Mouse (Mus musculus): ENCODE data around the gene Hsd17b7. TPM values are rescaled to one million over a fixed set of nuclear protein-coding genes. Genes with fewer than 3 reads are reported as not detected.
A peak's percentile ranks its signal among the peaks of the same experiment; 100 is the strongest.

The Hsd17b7 gene
- polyA plus RNA-seq, 1 experiment from 2014 or later: 31.8 TPM

DNA sequence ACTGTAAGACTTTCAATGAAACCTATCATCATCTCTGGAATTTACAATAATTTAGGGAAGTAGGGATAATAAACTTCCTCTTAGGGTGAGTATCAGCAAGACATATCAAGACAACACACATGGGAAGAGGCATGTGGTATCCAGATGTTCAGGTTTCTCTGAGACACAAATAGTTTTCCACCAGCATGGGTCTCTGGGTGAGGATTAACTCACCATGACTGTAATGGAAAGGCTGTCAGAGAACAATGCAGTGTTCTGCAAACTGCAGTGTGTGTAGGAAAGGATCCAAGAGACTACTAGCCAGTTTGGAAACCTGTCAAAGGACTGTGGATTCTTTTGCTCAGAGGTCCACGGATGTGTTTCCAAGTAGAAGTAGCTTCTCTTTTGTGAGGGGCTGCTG, 17.1 kb upstream of the Hsd17b7 start:
- H3K36me3 ChIP-seq (ENCODE audit: control insufficient read depth, insufficient read depth, low read length): no peaks in the 10 kb centered on the region
- no peaks in the 10 kb centered on the region for H3K27me3 ChIP-seq (ENCODE audit: control insufficient read depth, insufficient read depth, low read length)
- no peak for ATAC-seq (replicated peaks; ENCODE audit: insufficient number of reproducible peaks, low FRiP score, low TSS enrichment)
- no peak overlapping the region for H3K27ac ChIP-seq (ENCODE audit: low read depth, low read length)
- H3K9ac ChIP-seq (ENCODE audit: low read depth, low read length): no peak overlapping the region
- H3K4me3 ChIP-seq (ENCODE audit: low read depth, low read length): no peak overlapping the region
- no peaks in the 10 kb centered on the region for H3K4me1 ChIP-seq (ENCODE audit: control insufficient read depth, insufficient read depth, low read length)
- H3K9me3 ChIP-seq (replicated peaks; ENCODE audit: control insufficient read depth, low read length): 0 out of 2 replicates have a peak, but pooled peaks cover 2% of the 10 kb centered on the region
- no peak overlapping the region for H3K4me2 ChIP-seq
- 53% methylated on average over 1 of the region's 1 CpGs for WGBS (ENCODE audit: insufficient replicate concordance)

DNA sequence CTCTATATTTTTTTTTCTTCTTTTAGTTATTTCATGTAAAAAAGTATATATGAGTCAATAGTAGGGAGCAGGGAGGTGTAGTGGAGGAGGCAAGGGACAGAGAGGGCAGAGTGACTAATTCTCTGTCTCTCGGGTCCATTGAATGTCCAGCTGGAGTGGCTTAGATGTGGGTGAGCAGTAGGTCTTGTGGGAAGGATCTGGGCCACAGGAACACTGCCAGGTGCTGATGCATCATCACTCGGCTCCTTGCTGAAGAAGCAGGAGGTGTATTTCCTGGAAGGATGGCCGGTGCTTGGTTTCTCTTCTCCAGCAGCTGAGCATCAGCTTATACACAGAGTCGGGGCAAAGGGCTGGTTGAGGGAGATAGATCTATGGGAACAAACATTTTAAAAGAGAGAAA, 8.6 kb upstream of the Hsd17b7 start:
- no peak overlapping the region for H3K9ac ChIP-seq (ENCODE audit: low read depth, low read length)
- 76% methylated on average over 4 of the region's 4 CpGs for WGBS (ENCODE audit: insufficient replicate concordance)
- H3K36me3 ChIP-seq (ENCODE audit: control insufficient read depth, insufficient read depth, low read length): no peaks in the 10 kb centered on the region
- no peak overlapping the region for H3K4me2 ChIP-seq
- H3K4me3 ChIP-seq (ENCODE audit: low read depth, low read length): no peak overlapping the region
- no peaks in the 10 kb centered on the region for H3K27me3 ChIP-seq (ENCODE audit: control insufficient read depth, insufficient read depth, low read length)
- peaks cover 5% of the 10 kb centered on the region for H3K4me1 ChIP-seq (ENCODE audit: control insufficient read depth, insufficient read depth, low read length)
- no peak for ATAC-seq (replicated peaks; ENCODE audit: insufficient number of reproducible peaks, low FRiP score, low TSS enrichment)
- no peaks in the 10 kb centered on the region for H3K9me3 ChIP-seq (replicated peaks; ENCODE audit: control insufficient read depth, low read length)
- H3K27ac ChIP-seq (ENCODE audit: low read depth, low read length): no peak overlapping the region

DNA sequence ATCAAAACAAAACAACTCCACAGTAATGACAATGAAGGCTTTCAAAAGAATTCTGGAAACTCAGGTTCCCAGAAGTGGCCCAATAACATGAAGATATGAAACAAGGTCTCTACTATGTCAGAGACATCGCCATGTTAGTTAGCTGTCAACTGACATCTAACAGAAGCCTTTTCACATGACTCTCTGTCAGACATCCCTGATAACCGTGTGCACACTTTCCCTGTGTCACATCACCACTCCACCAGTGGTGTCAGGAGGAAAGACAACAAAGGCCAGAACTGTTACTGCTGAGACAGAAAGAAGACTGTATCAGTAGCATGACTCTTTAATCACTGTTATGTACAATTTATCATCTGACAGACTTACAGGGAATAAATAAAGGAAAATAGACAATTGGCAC, 3.0 kb upstream of the Hsd17b7 start:
- no peaks in the 10 kb centered on the region for H3K36me3 ChIP-seq (ENCODE audit: control insufficient read depth, insufficient read depth, low read length)
- peak overlapping the region; percentile 68 for H3K27ac ChIP-seq (ENCODE audit: low read depth, low read length)
- H3K27me3 ChIP-seq (ENCODE audit: control insufficient read depth, insufficient read depth, low read length): no peaks in the 10 kb centered on the region
- no peak overlapping the region for H3K4me3 ChIP-seq (ENCODE audit: low read depth, low read length)
- ATAC-seq (replicated peaks; ENCODE audit: insufficient number of reproducible peaks, low FRiP score, low TSS enrichment): no peak
- H3K4me2 ChIP-seq: no peak overlapping the region
- H3K9ac ChIP-seq (ENCODE audit: low read depth, low read length): no peak overlapping the region
- H3K9me3 ChIP-seq (replicated peaks; ENCODE audit: control insufficient read depth, low read length): no peaks in the 10 kb centered on the region
- WGBS (ENCODE audit: insufficient replicate concordance): 23% methylated on average over 2 of the region's 2 CpGs
- peaks cover 25% of the 10 kb centered on the region for H3K4me1 ChIP-seq (ENCODE audit: control insufficient read depth, insufficient read depth, low read length)

DNA sequence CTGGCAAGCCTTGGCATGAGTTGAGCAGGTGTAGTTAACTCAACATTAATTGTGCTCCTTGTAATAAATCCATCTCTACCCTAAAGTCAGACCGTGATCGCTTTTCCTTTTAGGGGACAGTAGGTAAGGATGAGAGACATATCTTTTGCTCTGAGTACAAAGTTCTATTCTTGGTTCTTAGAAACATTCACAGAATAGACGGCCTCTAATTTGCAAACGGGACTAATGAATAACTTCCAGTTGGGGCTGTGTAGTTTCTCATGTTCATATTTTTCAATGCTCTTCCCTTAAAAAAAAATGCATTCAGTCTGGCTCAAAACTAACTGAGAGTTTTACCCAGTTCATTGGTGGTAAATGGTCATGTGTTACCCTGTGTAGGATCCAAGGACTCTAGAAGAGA, 1.9 kb upstream of the Hsd17b7 start:
- no peak overlapping the region for H3K4me3 ChIP-seq (ENCODE audit: low read depth, low read length)
- no peak overlapping the region for H3K9ac ChIP-seq (ENCODE audit: low read depth, low read length)
- H3K9me3 ChIP-seq (replicated peaks; ENCODE audit: control insufficient read depth, low read length): no peaks in the 10 kb centered on the region
- no peak overlapping the region for H3K4me2 ChIP-seq
- ATAC-seq (replicated peaks; ENCODE audit: insufficient number of reproducible peaks, low FRiP score, low TSS enrichment): no peak
- H3K27ac ChIP-seq (ENCODE audit: low read depth, low read length): peak overlapping the region; percentile 68; the same call in 1 of the 2 replicates
- no peaks in the 10 kb centered on the region for H3K27me3 ChIP-seq (ENCODE audit: control insufficient read depth, insufficient read depth, low read length)
- WGBS (ENCODE audit: insufficient replicate concordance): 94% methylated on average over 4 of the region's 4 CpGs
- peaks cover 25% of the 10 kb centered on the region for H3K4me1 ChIP-seq (ENCODE audit: control insufficient read depth, insufficient read depth, low read length)
- H3K36me3 ChIP-seq (ENCODE audit: control insufficient read depth, insufficient read depth, low read length): 0 out of 2 replicates have a peak, but pooled peaks cover 3% of the 10 kb centered on the region

DNA sequence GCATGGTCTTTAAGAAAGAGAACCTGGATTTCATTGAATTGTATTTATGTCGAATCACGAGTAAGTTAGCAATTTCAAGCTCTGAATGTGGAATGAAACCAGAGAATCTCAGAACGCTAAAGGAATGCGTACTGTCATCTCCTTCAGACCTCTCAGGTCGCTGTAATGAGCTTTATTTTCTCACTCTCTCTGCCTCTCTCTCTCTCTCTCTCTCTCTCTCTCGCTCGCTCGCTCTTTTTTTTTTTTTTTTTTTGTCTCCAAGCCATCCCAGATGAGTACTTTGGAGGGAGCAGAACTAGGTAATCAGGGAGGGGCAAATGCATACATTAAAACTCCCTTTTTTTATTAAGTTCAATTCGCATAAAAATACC, 460 bp upstream of the Hsd17b7 start:
- peak overlapping the region; percentile 65 for H3K4me2 ChIP-seq
- WGBS (ENCODE audit: insufficient replicate concordance): under 1% methylated on average over 8 of the region's 9 CpGs
- no peaks in the 10 kb centered on the region for H3K9me3 ChIP-seq (replicated peaks; ENCODE audit: control insufficient read depth, low read length)
- peak overlapping the region; percentile 70 for H3K9ac ChIP-seq (ENCODE audit: low read depth, low read length)
- H3K4me3 ChIP-seq (ENCODE audit: low read depth, low read length): peak overlapping the region; percentile 70
- peaks cover 25% of the 10 kb centered on the region for H3K4me1 ChIP-seq (ENCODE audit: control insufficient read depth, insufficient read depth, low read length)
- ATAC-seq (replicated peaks; ENCODE audit: insufficient number of reproducible peaks, low FRiP score, low TSS enrichment): peak; percentile 27; the same call in 1 of the 2 replicates
- no peaks in the 10 kb centered on the region for H3K27me3 ChIP-seq (ENCODE audit: control insufficient read depth, insufficient read depth, low read length)
- peaks cover 9% of the 10 kb centered on the region for H3K36me3 ChIP-seq (ENCODE audit: control insufficient read depth, insufficient read depth, low read length)
- H3K27ac ChIP-seq (ENCODE audit: low read depth, low read length): peak overlapping the region; percentile 87

DNA sequence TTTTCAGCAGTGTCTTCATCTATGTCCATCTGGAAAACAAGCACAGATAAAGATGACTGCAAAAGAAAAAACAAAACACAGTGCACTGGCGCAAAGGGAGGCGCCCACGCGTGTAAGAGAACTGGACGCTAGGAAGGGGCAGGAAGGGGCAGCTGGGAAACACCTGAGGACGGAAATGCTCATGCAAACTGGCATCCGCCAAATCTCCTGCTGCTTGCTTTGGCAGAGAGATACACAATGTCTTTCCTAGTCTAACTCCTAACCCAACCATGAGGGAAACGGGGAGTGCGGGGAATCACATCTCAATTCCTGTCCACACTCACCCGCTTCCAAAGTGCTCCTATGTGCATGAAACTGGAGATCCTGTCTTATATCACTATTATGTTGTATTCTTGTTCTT, 15.9 kb downstream of the Hsd17b7 start:
- Histone ChIP-seq H3K4me2 (no peak overlapping the region), H3K36me3 (ENCODE audit: control insufficient read depth, insufficient read depth, low read length) (peaks cover 23% of the 10 kb centered on the region), H3K27ac (ENCODE audit: low read depth, low read length) (no peak overlapping the region), H3K4me3 (ENCODE audit: low read depth, low read length) (no peak overlapping the region), H3K27me3 (ENCODE audit: control insufficient read depth, insufficient read depth, low read length) (no peaks in the 10 kb centered on the region), H3K4me1 (ENCODE audit: control insufficient read depth, insufficient read depth, low read length) (no peaks in the 10 kb centered on the region), H3K9me3 (replicated peaks; ENCODE audit: control insufficient read depth, low read length) (no peaks in the 10 kb centered on the region), H3K9ac (ENCODE audit: low read depth, low read length) (no peak overlapping the region)
- no peak for ATAC-seq (replicated peaks; ENCODE audit: insufficient number of reproducible peaks, low FRiP score, low TSS enrichment)
- 93% methylated on average over 10 of the region's 10 CpGs for WGBS (ENCODE audit: insufficient replicate concordance)

DNA sequence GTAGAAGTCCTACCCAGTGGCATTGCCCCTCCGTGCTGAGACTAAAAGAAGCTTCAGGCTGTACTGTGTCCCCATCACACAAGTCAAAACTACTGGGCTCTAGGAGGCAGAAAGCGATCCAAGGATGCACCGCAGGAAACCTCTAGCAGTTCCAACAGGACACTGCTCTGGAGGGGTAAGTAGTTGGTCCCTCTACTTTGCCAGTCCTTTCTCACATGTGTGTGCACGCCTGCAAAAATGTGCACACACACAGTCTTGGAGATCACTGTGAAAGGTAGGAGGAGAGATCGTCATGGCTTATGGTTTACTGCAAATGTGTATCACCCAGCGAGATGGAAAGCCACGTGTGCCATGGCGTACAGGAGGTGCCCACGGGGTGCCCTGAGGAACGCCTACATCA, 16.4 kb downstream of the Hsd17b7 start:
- no peaks in the 10 kb centered on the region for H3K27me3 ChIP-seq (ENCODE audit: control insufficient read depth, insufficient read depth, low read length)
- peaks cover 20% of the 10 kb centered on the region for H3K36me3 ChIP-seq (ENCODE audit: control insufficient read depth, insufficient read depth, low read length)
- ATAC-seq (replicated peaks; ENCODE audit: insufficient number of reproducible peaks, low FRiP score, low TSS enrichment): no peak
- H3K4me2 ChIP-seq: no peak overlapping the region
- H3K4me3 ChIP-seq (ENCODE audit: low read depth, low read length): no peak overlapping the region
- H3K9ac ChIP-seq (ENCODE audit: low read depth, low read length): no peak overlapping the region
- H3K4me1 ChIP-seq (ENCODE audit: control insufficient read depth, insufficient read depth, low read length): no peaks in the 10 kb centered on the region
- no peaks in the 10 kb centered on the region for H3K9me3 ChIP-seq (replicated peaks; ENCODE audit: control insufficient read depth, low read length)
- WGBS (ENCODE audit: insufficient replicate concordance): 92% methylated on average over 10 of the region's 10 CpGs
- H3K27ac ChIP-seq (ENCODE audit: low read depth, low read length): no peak overlapping the region

DNA sequence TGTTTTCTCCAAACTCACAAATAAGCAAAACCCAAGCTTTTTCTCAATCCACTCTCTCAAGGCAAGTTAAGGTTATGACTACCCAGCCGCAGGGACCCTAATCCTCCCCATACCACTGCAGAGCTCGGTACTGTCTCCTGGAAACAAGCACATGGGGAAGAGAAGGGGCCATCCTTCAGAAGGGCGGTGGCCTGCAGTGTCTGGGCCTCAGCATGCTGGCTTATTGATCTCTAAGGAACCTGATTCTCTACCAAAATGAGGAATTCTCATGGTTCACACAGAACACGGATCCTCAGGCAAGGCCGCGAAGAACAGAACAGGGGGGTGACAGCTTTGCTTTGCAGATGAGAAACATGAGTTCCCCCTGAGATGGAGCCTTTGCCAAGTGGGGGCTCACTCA, 17.5 kb downstream of the Hsd17b7 start:
- Histone ChIP-seq H3K9me3 (replicated peaks; ENCODE audit: control insufficient read depth, low read length) (no peaks in the 10 kb centered on the region), H3K27ac (ENCODE audit: low read depth, low read length) (no peak overlapping the region), H3K27me3 (ENCODE audit: control insufficient read depth, insufficient read depth, low read length) (no peaks in the 10 kb centered on the region), H3K9ac (ENCODE audit: low read depth, low read length) (no peak overlapping the region), H3K4me2 (no peak overlapping the region), H3K4me3 (ENCODE audit: low read depth, low read length) (no peak overlapping the region), H3K4me1 (ENCODE audit: control insufficient read depth, insufficient read depth, low read length) (no peaks in the 10 kb centered on the region), H3K36me3 (ENCODE audit: control insufficient read depth, insufficient read depth, low read length) (peaks cover 20% of the 10 kb centered on the region)
- ATAC-seq (replicated peaks; ENCODE audit: insufficient number of reproducible peaks, low FRiP score, low TSS enrichment): no peak
- WGBS (ENCODE audit: insufficient replicate concordance): 94% methylated on average over 6 of the region's 6 CpGs

DNA sequence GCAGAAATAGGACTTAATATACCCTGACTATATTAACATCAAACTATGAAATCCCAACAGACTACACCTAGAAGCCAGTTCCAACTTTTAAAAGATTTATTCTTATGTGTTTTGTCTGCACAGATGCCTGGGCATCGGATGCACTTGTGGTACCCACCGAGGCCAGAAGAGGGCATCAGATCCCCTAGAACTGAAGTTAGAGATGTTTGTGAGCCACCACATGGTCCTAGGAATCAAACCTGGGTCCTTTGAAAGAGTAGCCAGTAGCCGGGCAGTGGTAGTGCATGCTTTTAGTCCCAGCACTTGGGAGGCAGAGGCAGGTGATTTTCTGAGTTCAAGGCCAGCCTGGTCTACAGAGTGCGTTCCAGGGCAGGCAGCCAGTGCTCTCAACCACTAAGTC, 18.4 kb downstream of the Hsd17b7 start:
- H3K4me2 ChIP-seq: no peak overlapping the region
- H3K4me3 ChIP-seq (ENCODE audit: low read depth, low read length): no peak overlapping the region
- peaks cover 20% of the 10 kb centered on the region for H3K36me3 ChIP-seq (ENCODE audit: control insufficient read depth, insufficient read depth, low read length)
- H3K9me3 ChIP-seq (replicated peaks; ENCODE audit: control insufficient read depth, low read length): no peaks in the 10 kb centered on the region
- no peak overlapping the region for H3K27ac ChIP-seq (ENCODE audit: low read depth, low read length)
- H3K4me1 ChIP-seq (ENCODE audit: control insufficient read depth, insufficient read depth, low read length): no peaks in the 10 kb centered on the region
- no peaks in the 10 kb centered on the region for H3K27me3 ChIP-seq (ENCODE audit: control insufficient read depth, insufficient read depth, low read length)
- WGBS (ENCODE audit: insufficient replicate concordance): 93% methylated on average over 4 of the region's 4 CpGs
- H3K9ac ChIP-seq (ENCODE audit: low read depth, low read length): no peak overlapping the region
- ATAC-seq (replicated peaks; ENCODE audit: insufficient number of reproducible peaks, low FRiP score, low TSS enrichment): no peak

Data from heart, embryonic 11.5 days (tissue).